Comparison of ENCODE assay signal across 8 mouse cellular contexts in the genomic region with DNA sequence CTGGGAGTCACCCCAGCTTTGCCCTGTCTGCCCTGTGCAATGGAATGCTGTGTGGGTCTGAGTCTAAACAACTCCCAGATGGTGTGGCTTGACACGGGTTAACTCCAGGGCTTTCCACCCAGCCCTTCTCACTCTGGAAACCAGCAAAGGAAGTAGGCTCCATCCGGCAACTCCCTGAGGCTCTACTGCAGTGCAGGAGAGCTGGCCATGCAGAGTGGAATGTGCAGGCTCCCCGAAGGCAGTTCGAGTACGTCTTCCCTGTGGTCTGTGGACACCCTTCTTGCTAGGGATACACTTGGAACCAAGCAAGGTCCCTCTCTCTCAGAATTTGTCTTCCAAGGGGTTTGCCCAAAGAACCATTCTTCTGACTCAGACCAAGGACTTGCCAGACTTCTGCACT.
DNase-seq lines count a peak whose midpoint lies in the region; ATAC-seq and TF ChIP-seq lines count a peak whose summit lies in the region.

No protein-coding gene starts in this region.

- H3K27me3 ChIP-seq in heart, embryonic 14.5 days (ENCODE audit: control insufficient read depth, insufficient read depth, low read length): no peaks in the 10 kb centered on the region
- H3K27me3 ChIP-seq in myocyte (ENCODE audit: control insufficient read depth, insufficient read depth, insufficient read length): no peaks in the 10 kb centered on the region

- peak overlapping the region; percentile 40 for H3K4me3 ChIP-seq in gastrocnemius, adult 2 months
- no peak overlapping the region for H3K4me3 ChIP-seq in heart, embryonic 14.5 days (ENCODE audit: control insufficient read depth in 1 of 2, insufficient read depth in 1 of 2, low read depth in 1 of 2, low read length in 2 of 2)
- no peak overlapping the region for H3K4me3 ChIP-seq in myocyte

- TF ChIP-seq POLR2A in myocyte (IDR thresholded peaks at IDR 0.05; ENCODE audit: insufficient read length, low read depth): no peak

- no peaks in the 10 kb centered on the region for H3K79me2 ChIP-seq in myocyte (ENCODE audit: control insufficient read depth, insufficient read depth)

- TF ChIP-seq CTCF in gastrocnemius, adult 2 months (IDR thresholded peaks at IDR 0.05): no peak

- intact Hi-C loops in gastrocnemius, adult 2 months (cut with DNase I): no loop called here
- intact Hi-C loops in gastrocnemius, postnatal 36 days (cut with DNase I): no loop called here

- H3K9ac ChIP-seq in heart, embryonic 14.5 days (ENCODE audit: low read length): peak overlapping the region; percentile 43; the same call in 1 of the 2 replicates

- WGBS in heart, embryonic 14.5 days: 30% methylated on average over 5 of the region's 5 CpGs

- H3K4me1 ChIP-seq in heart, embryonic 14.5 days (ENCODE audit: control insufficient read depth in 2 of 2, insufficient read depth in 2 of 2, low read length in 2 of 2): peaks cover 56 to 58% of the 10 kb centered on the region in 2 experiments

- no peak; the same call in 1 of the 2 replicates for ATAC-seq in heart, embryonic 14.5 days (ENCODE audit: insufficient number of reproducible peaks, insufficient read depth, low FRiP score, low read depth)

- H3K27ac ChIP-seq in gastrocnemius, adult 2 months: peak overlapping the region; percentile 64
- H3K27ac ChIP-seq in heart, embryonic 14.5 days (replicated peaks in 1 of 2; ENCODE audit: control insufficient read depth in 1 of 2, insufficient read depth in 1 of 2, low read depth in 2 of 2, low read length in 2 of 2): peak overlapping the region; percentile 83 to 87

- H3K36me3 ChIP-seq in heart, embryonic 14.5 days (ENCODE audit: control insufficient read depth, insufficient read depth, low read length): peaks cover 41% of the 10 kb centered on the region
- peaks cover 4% of the 10 kb centered on the region for H3K36me3 ChIP-seq in myocyte (ENCODE audit: control insufficient read depth, insufficient read depth)

- H3K9me3 ChIP-seq in heart, embryonic 14.5 days (ENCODE audit: control insufficient read depth, low read length): no peaks in the 10 kb centered on the region

- DNase-seq in gastrocnemius, adult 2 months: no peak
- DNase-seq in gastrocnemius, postnatal 36 days: no peak
- DNase-seq in kidney, postnatal 4 days: peak; percentile 64 to 74
- no peak for DNase-seq in ovary, postnatal 14 days (ENCODE audit: low spot score)
- DNase-seq in layer of hippocampus, adult 9-11 months: no peak
- no peak for DNase-seq in left cerebral cortex, adult 18-20 months (ENCODE audit: low spot score in 2 of 2)

- no peak overlapping the region for H3ac ChIP-seq in myocyte (ENCODE audit: control insufficient read depth, insufficient read length)

- H3K4me2 ChIP-seq in heart, embryonic 14.5 days (ENCODE audit: low read length): peak overlapping the region; percentile 26
- peak overlapping the region; percentile 57 for H3K4me2 ChIP-seq in myocyte (ENCODE audit: low read depth)

TF ChIP-seq in myocyte, 11 proteins besides CTCF, POLR2A, EP300 and RAD21:
- TF ChIP-seq MAX (IDR thresholded peaks at IDR 0.05; ENCODE audit: low read depth): no peak
- TF ChIP-seq SRF (IDR thresholded peaks at IDR 0.05; ENCODE audit: control insufficient read depth, insufficient read length, low read depth): no peak

Comparison
In these comparisons a context has a peak if more than half of its experiments do, and no peak if none do; other contexts are left out.
1. DNase-seq: peak in kidney, postnatal 4 days (2 of 2); none in gastrocnemius, adult 2 months (single experiment), gastrocnemius, postnatal 36 days (0 of 2), ovary, postnatal 14 days (single experiment), layer of hippocampus, adult 9-11 months (single experiment) and left cerebral cortex, adult 18-20 months (0 of 2).